Mouse (Mus musculus): ENCODE data around the gene Tube1.

DNA sequence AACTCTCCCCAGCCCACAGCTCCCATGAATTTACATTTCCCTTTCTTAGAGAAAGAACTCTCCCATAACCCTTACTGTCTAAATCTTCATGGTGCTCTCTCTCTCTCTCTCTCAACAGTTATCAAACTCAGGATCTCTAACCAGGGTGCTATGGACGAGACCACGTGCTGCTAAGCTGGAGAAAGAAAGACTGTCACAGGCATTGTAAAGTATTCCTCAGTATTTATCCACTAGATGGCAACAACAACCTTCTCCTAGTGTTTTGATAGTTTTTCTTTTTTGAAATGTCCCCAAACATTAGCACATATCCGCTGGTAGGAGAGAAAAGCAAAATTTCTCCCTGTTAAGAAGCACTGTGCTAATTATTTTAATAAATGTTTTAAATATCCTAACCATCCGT, 12.4 kb upstream of the Tube1 start:
- TF ChIP-seq POLR2A (IDR thresholded peaks at IDR 0.05; ENCODE audit: low read depth, low read length) (no peak), ZMIZ1 (IDR thresholded peaks at IDR 0.05; ENCODE audit: low read depth, low read length) (no peak), MAFK (IDR thresholded peaks at IDR 0.05; ENCODE audit: insufficient replicate concordance, low read length) (no peak), ZKSCAN1 (IDR thresholded peaks at IDR 0.05; ENCODE audit: borderline replicate concordance, low read depth, low read length) (no peak), NRF1 (IDR thresholded peaks at IDR 0.05; ENCODE audit: low read depth, low read length) (no peak), EP300 (IDR thresholded peaks at IDR 0.05; ENCODE audit: low read length) (no peak), USF1 (IDR thresholded peaks at IDR 0.05; ENCODE audit: low read depth, low read length) (no peak), CTCF (conservative IDR thresholded peaks at IDR 0.05 in 1 of 2, IDR thresholded peaks at IDR 0.05 in 1 of 2; ENCODE audit: low read depth in 2 of 2, low read length in 2 of 2) (peak in 1 of 2 experiments; percentile 50; a peak in 2 of 4 replicates), JUN (IDR thresholded peaks at IDR 0.05; ENCODE audit: insufficient read depth, low read depth, low read length) (no peak), CHD1 (IDR thresholded peaks at IDR 0.05; ENCODE audit: low read depth, low read length) (no peak)
